Mouse (Mus musculus) midbrain, embryonic 12.5 days (tissue): ENCODE data around the gene Daw1. TPM values are rescaled to one million over a fixed set of nuclear protein-coding genes. Genes with fewer than 3 reads are reported as not detected.

ENCODE experiments used
- ATAC-seq: fragments of 200-750 bp; cut with Nextera tagmentation; 2 replicates; pipeline ENCODE4 v1.8.0; 2017; ENCODE audit warnings: low read depth, moderate TSS enrichment, moderate library complexity; ENCODE audit not compliant: low FRiP score
- H3K27ac ChIP-seq: fragments of 300-500 bp; sonication (generic); replicated peaks from 2 replicates; pipeline ENCODE4 v1.5.1; 2016; ENCODE audit warnings: mild to moderate bottlenecking
- H3K27me3 ChIP-seq: fragments of 300-500 bp; sonication (generic); 2 replicates; pipeline ENCODE4 v1.6.1; 2016; ENCODE audit warnings: mild to moderate bottlenecking
- H3K36me3 ChIP-seq: fragments of 300-500 bp; sonication (generic); 2 replicates; pipeline ENCODE4 v1.6.1; 2016
- H3K4me1 ChIP-seq: fragments of 300-500 bp; sonication (generic); 2 replicates; pipeline ENCODE4 v1.6.1; 2016
- H3K4me2 ChIP-seq: fragments of 300-500 bp; sonication (generic); replicated peaks from 2 replicates; pipeline ENCODE4 v1.6.1; 2016; ENCODE audit warnings: mild to moderate bottlenecking, moderate library complexity
- H3K4me3 ChIP-seq: fragments of 300-500 bp; sonication (generic); 2 replicates; pipeline ENCODE4 v1.5.1; 2016; ENCODE audit warnings: mild to moderate bottlenecking
- H3K9ac ChIP-seq: fragments of 300-500 bp; sonication (generic); replicated peaks from 2 replicates; pipeline ENCODE4 v1.6.1; 2016; ENCODE audit warnings: mild to moderate bottlenecking, moderate library complexity
- H3K9me3 ChIP-seq: fragments of 300-500 bp; sonication (generic); 2 replicates; pipeline ENCODE4 v1.6.1; 2016; ENCODE audit warnings: mild to moderate bottlenecking
- WGBS: fragments of 180-500 bp; shearing (Covaris S2); methylation state at CpG from one replicate; pipeline ENCODE4 v1.1.7; 2016; 5-methylcytosine and 5-hydroxymethylcytosine counted together
- polyA plus RNA-seq: library from polyadenylated mRNA; unstranded; fragments of >200 nt; fragmentation: Nextera tagmentation; extraction: Ambion mirVana; gene quantifications from 2 replicates; pipeline ENCODE4 v1.2.1, GENCODE M21; 2016

The Daw1 gene
- polyA plus RNA-seq, 1 experiment from 2014 or later: not detected

GRCm38 (mm10) chr1:83142055-83142454, 17.5 kb upstream of the Daw1 start:
- 85% methylated on average over 5 of the region's 5 CpGs for WGBS
- Histone ChIP-seq H3K36me3 (no peaks in the 10 kb centered on the region), H3K4me3 (no peak overlapping the region), H3K9ac (no peak overlapping the region), H3K9me3 (no peaks in the 10 kb centered on the region), H3K4me1 (no peaks in the 10 kb centered on the region), H3K27ac (no peak overlapping the region), H3K4me2 (no peak overlapping the region), H3K27me3 (no peaks in the 10 kb centered on the region)
- no peak for ATAC-seq

- ATAC-seq: no peak
Observed at GRCm38 (mm10) chr1:83146547-83146946, 13.0 kb upstream of the Daw1 start.

DNA sequence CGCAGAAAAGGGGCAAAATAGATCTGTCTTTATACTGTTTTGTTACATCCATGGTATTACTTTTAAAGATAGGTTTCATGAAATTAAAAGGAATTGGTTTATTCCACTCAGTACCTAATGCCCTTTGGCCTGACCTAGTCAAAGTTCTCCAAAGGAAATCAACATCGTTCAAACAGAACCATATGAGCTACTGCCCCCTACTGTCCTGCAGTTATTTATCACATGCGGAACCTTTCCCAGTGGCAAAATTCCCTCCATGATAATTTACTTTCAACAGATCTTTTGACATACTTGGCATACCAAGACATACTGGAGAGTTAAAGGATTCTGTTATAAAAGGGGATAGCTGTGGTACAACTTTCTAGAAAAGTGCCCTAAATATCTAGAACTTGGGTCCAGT, 9.3 kb upstream of the Daw1 start:
- ATAC-seq: no peak
- no peak overlapping the region for H3K27ac ChIP-seq

More at GRCm38 (mm10) chr1:83146547-83146946, 13.0 kb upstream of the Daw1 start:
- 90% methylated on average over 2 of the region's 2 CpGs for WGBS
- no peak overlapping the region for H3K4me2 ChIP-seq
- H3K27me3 ChIP-seq: no peaks in the 10 kb centered on the region
- H3K36me3 ChIP-seq: no peaks in the 10 kb centered on the region
- no peaks in the 10 kb centered on the region for H3K9me3 ChIP-seq
- H3K27ac ChIP-seq: no peak overlapping the region
- H3K4me1 ChIP-seq: no peaks in the 10 kb centered on the region
- H3K9ac ChIP-seq: no peak overlapping the region
- H3K4me3 ChIP-seq: no peak overlapping the region

GRCm38 (mm10) chr1:83152961-83153360, 6.6 kb upstream of the Daw1 start:
- no peak for ATAC-seq
- Histone ChIP-seq H3K9ac (no peak overlapping the region), H3K4me3 (no peak overlapping the region), H3K4me1 (no peaks in the 10 kb centered on the region), H3K9me3 (no peaks in the 10 kb centered on the region), H3K27ac (no peak overlapping the region), H3K4me2 (no peak overlapping the region), H3K27me3 (no peaks in the 10 kb centered on the region), H3K36me3 (no peaks in the 10 kb centered on the region)
- WGBS: 90% methylated on average over 3 of the region's 3 CpGs

More for the DNA sequence above, 9.3 kb upstream of the Daw1 start:
- no peak overlapping the region for H3K4me2 ChIP-seq
- no peak overlapping the region for H3K9ac ChIP-seq
- WGBS: 74% methylated on average over 3 of the region's 3 CpGs
- no peaks in the 10 kb centered on the region for H3K4me1 ChIP-seq
- no peaks in the 10 kb centered on the region for H3K27me3 ChIP-seq
- no peak overlapping the region for H3K4me3 ChIP-seq
- no peaks in the 10 kb centered on the region for H3K9me3 ChIP-seq
- no peaks in the 10 kb centered on the region for H3K36me3 ChIP-seq

DNA sequence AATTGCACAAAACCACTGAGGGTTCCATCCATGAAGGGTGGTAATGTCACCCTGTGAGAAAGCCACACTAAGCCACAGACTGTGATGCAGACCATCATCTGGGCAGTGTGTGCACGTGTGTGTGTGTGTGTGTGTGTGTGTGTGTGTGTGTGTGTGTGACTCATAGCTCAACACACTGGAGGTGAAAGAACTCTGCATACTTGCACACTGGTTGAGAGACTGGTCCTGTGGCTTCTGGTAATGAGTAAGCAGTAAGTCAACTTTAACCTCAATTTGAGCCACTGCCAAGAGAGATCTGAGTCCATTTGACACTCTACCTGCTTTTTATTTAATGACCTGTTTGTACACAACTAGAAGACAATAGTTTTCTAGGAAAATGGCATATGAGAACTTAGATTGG, 2.7 kb upstream of the Daw1 start:
- ATAC-seq: no peak
- H3K9me3 ChIP-seq: no peaks in the 10 kb centered on the region
- no peaks in the 10 kb centered on the region for H3K36me3 ChIP-seq
- no peak overlapping the region for H3K9ac ChIP-seq
- no peak overlapping the region for H3K4me3 ChIP-seq
- WGBS: 58% methylated on average over 1 of the region's 1 CpGs
- H3K4me2 ChIP-seq: no peak overlapping the region
- H3K27ac ChIP-seq: no peak overlapping the region
- no peaks in the 10 kb centered on the region for H3K4me1 ChIP-seq
- H3K27me3 ChIP-seq: no peaks in the 10 kb centered on the region

GRCm38 (mm10) chr1:83161658-83162057, 2.1 kb downstream of the Daw1 start:
- ATAC-seq: no peak
- no peaks in the 10 kb centered on the region for H3K36me3 ChIP-seq
- H3K27me3 ChIP-seq: no peaks in the 10 kb centered on the region
- no peaks in the 10 kb centered on the region for H3K4me1 ChIP-seq
- H3K4me3 ChIP-seq: no peak overlapping the region
- no peak overlapping the region for H3K4me2 ChIP-seq
- WGBS: 77% methylated on average over 3 of the region's 3 CpGs
- H3K27ac ChIP-seq: no peak overlapping the region
- no peaks in the 10 kb centered on the region for H3K9me3 ChIP-seq
- H3K9ac ChIP-seq: no peak overlapping the region

DNA sequence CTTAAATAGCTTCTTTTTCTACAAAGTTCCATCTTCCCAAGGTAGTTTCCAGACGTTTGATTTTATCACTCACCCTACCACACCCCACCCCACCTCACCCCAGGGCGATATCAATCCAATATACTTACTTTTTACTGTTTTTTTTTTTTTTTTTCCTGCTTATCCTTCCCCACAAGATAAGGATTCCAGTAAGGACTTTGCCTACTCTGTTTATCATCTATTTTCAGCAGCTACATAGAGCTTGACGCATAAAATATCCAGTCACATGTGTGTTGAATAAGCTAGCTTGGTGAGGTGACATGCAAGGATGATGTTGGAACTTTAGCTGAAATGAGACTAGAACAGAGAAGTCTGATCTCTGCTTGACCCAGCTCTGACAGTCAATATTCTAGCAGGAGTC, 4.5 kb downstream of the Daw1 start:
- Histone ChIP-seq H3K4me3 (no peak overlapping the region), H3K9me3 (no peaks in the 10 kb centered on the region), H3K27me3 (no peaks in the 10 kb centered on the region), H3K4me2 (no peak overlapping the region), H3K27ac (no peak overlapping the region), H3K4me1 (no peaks in the 10 kb centered on the region), H3K36me3 (no peaks in the 10 kb centered on the region), H3K9ac (no peak overlapping the region)
- no peak for ATAC-seq
- 74% methylated on average over 3 of the region's 3 CpGs for WGBS

DNA sequence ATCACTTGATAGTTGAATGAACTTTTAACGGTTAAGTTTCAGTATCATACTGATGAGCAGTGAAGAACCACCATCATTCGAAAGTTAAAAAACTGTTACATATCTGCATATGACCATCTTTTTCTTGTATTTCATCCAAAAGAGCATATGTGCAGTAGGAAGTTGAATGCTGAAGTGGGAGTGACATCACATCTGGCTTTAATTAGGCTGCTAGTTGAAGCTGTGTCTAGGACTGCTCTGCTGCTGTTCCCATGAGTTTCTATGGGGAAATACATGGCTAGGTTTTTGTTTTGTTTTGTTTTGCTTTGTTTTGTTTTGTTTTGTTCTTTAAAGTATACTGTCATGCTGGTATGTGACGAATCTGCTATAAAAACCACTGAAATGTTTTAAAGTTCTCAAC, 9.6 kb downstream of the Daw1 start:
- no peaks in the 10 kb centered on the region for H3K4me1 ChIP-seq
- no peak overlapping the region for H3K4me2 ChIP-seq
- no peaks in the 10 kb centered on the region for H3K36me3 ChIP-seq
- H3K4me3 ChIP-seq: no peak overlapping the region
- no peak for ATAC-seq
- H3K9me3 ChIP-seq: no peaks in the 10 kb centered on the region; the same call in 1 of the 2 replicates
- no peaks in the 10 kb centered on the region for H3K27me3 ChIP-seq
- 88% methylated on average over 3 of the region's 3 CpGs for WGBS
- no peak overlapping the region for H3K9ac ChIP-seq
- H3K27ac ChIP-seq: no peak overlapping the region

DNA sequence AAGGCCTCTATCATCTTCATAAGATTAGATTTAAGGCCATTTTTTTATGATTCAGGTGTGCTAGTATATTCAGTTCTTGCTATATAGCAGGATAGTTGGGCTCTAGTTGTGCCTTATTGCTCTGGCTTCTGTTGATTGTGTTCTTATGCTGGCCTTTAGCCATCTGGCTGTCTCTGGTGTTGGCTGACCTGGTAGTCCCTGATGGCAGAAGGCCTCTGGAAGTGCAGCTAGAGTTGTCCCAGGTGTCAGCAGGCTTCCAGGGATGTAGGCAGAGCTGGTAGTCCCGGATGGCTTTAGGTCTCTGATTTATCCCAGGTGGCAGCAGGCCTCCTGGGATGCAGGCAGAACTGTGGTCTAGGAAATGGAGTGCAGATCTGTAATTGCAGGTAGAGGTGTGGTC, 16.4 kb downstream of the Daw1 start:
- H3K4me3 ChIP-seq: no peak overlapping the region
- no peak for ATAC-seq
- no peaks in the 10 kb centered on the region for H3K27me3 ChIP-seq
- no peak overlapping the region for H3K27ac ChIP-seq
- no peak overlapping the region for H3K4me2 ChIP-seq
- WGBS: 75% methylated on average over 1 of the region's 1 CpGs
- H3K9ac ChIP-seq: no peak overlapping the region
- H3K36me3 ChIP-seq: no peaks in the 10 kb centered on the region
- H3K4me1 ChIP-seq: no peaks in the 10 kb centered on the region
- H3K9me3 ChIP-seq: no peaks in the 10 kb centered on the region; the same call in 1 of the 2 replicates

- no peak overlapping the region for H3K4me3 ChIP-seq
- H3K9me3 ChIP-seq: no peaks in the 10 kb centered on the region
- WGBS: 91% methylated on average over 7 of the region's 7 CpGs
Observed at GRCm38 (mm10) chr1:83179531-83179930, 20.0 kb downstream of the Daw1 start.

GRCm38 (mm10) chr1:83181418-83181817, 21.9 kb downstream of the Daw1 start:
- Histone ChIP-seq H3K9me3 (no peaks in the 10 kb centered on the region), H3K27ac (no peak overlapping the region), H3K4me2 (no peak overlapping the region), H3K27me3 (no peaks in the 10 kb centered on the region), H3K4me3 (no peak overlapping the region), H3K9ac (no peak overlapping the region), H3K36me3 (no peaks in the 10 kb centered on the region), H3K4me1 (no peaks in the 10 kb centered on the region)
- WGBS: 74% methylated on average over 4 of the region's 4 CpGs
- ATAC-seq: no peak

More at GRCm38 (mm10) chr1:83179531-83179930, 20.0 kb downstream of the Daw1 start:
- no peak overlapping the region for H3K27ac ChIP-seq
- no peak for ATAC-seq
- no peak overlapping the region for H3K4me2 ChIP-seq
- no peaks in the 10 kb centered on the region for H3K4me1 ChIP-seq
- H3K27me3 ChIP-seq: no peaks in the 10 kb centered on the region
- H3K36me3 ChIP-seq: no peaks in the 10 kb centered on the region
- no peak overlapping the region for H3K9ac ChIP-seq

DNA sequence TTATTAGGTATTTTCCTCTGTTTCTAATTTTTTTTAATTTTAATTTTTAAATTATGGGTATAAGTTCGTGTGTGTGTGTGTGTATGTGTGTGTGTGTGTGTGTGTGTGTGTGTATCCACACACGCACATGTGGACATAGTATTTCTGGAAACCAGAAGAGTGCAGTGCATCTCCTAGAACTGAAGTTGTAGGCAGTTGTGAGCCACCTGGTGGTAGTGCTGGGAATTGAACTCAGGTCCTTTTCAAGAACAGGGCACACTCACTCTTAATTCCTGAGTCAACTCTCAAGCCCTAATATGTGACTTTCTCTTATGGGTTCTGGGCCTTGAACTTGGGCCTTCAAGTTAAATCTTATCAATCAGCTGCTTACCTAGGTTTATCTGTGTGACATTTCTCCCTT, 27.6 kb downstream of the Daw1 start:
- Histone ChIP-seq H3K9ac (no peak overlapping the region), H3K36me3 (no peaks in the 10 kb centered on the region), H3K9me3 (no peaks in the 10 kb centered on the region), H3K27ac (no peak overlapping the region), H3K4me2 (no peak overlapping the region), H3K4me1 (no peaks in the 10 kb centered on the region), H3K27me3 (no peaks in the 10 kb centered on the region), H3K4me3 (no peak overlapping the region)
- WGBS: 64% methylated on average over 2 of the region's 2 CpGs
- ATAC-seq: no peak

DNA sequence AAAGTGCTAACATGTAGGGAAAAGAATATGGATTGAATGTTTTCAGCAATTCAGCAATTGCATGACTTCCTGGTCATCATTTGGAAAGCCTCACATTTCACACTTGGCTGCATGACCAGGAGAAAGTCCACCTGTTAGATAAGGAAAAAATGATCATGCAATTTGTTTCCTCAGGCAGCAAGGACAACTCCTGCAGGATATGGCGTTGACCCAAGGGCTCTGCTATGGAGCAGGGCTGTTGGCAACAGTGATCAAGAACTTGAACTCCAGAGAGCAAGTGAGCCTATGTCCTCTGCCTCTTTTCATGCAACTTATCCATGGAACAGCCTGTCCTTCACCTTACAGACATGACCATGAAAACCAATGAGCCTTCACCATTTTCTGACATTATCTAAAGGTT, 50.4 kb downstream of the Daw1 start:
- ATAC-seq: no peak
- WGBS: 84% methylated on average over 1 of the region's 1 CpGs
- Histone ChIP-seq H3K9ac (no peak overlapping the region), H3K4me2 (no peak overlapping the region), H3K27ac (no peak overlapping the region), H3K36me3 (no peaks in the 10 kb centered on the region), H3K27me3 (no peaks in the 10 kb centered on the region), H3K4me1 (no peaks in the 10 kb centered on the region), H3K9me3 (no peaks in the 10 kb centered on the region), H3K4me3 (no peak overlapping the region)
